Mouse (Mus musculus): ENCODE data around the gene Chtf18. TPM values are rescaled to one million over a fixed set of nuclear protein-coding genes. Genes with fewer than 3 reads are reported as not detected.

Chtf18 gene
- total RNA-seq (2021) (1 to 10 TPM; 1.3 to 1.6 TPM), polyA plus RNA-seq (2012; rRNA removed) (0.85 and 1.7 TPM in 2 replicates)
- long read RNA-seq, partial matches to known transcripts, result 1 of 4 reads
- long read RNA-seq, other reads (novel, unspliced or antisense), result 2 of 4 reads

DNA sequence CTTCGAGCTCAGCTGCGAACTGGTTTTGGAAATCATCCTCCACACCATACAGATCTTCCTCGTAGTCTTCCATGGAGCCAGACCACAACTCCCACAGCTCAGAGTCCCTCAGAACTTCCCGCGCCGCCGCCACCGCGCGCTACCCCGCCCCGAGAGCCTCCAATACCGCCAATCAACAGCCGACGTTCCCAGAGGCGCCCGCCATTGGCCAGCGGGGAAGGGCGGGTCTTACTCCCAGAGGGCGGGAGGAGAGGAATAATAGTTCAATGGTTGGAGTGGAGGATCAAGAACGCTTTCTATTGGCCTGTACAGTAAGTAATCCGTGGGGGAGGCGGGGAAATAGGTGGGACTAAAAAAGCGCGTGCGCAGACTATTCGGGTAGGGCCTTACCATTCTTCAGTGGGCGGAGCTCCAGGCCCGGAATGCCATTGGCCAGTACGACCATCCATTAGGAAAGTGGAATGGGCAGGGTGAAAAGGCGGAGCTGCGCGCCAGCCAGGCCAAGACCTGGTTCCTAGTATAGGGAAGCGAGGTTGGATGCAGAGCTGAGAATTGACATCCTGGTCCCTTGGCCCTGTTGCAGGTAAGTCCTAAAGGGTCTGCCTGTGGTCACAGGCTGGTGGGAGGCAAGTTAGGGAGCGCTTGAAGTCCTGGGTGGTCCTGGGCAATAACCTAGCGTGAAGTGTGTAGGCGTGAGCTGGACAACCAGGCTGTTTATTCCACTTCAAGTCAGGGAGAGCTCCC lies at the start of gene Chtf18, which contains the start of gene Rpusd1:
TSS of gene Chtf18 (minus strand) at position 155 of the 744 bp plus-strand sequence.
TSS of gene Rpusd1 (plus strand) at position 406 of the 744 bp plus-strand sequence.
- Histone ChIP-seq H3K4me3 (peak within 1 kb of the TSS; percentile 67), H3K4me1 (ENCODE audit: control insufficient read depth, insufficient read depth, low read length) (peaks cover 4% of the 10 kb centered on the region), H3K27me3 (ENCODE audit: control insufficient read depth, insufficient read depth, low read length) (no peaks in the 10 kb centered on the region), H3K79me2 (replicated peaks; ENCODE audit: control insufficient read depth, insufficient read depth, low read length) (no peaks in the 10 kb centered on the region), H3K27ac (peak within 1 kb of the TSS; percentile 72), H3K9ac (ENCODE audit: low read depth, low read length) (peak within 1 kb of the TSS; percentile 88), H3K36me3 (ENCODE audit: control insufficient read depth, insufficient read depth, low read length) (no peaks in the 10 kb centered on the region)
- peak; percentile 93 for TF ChIP-seq POLR2A (IDR thresholded peaks at IDR 0.05; ENCODE audit: insufficient read depth, low read depth, low read length)
- TF ChIP-seq EP300 (IDR thresholded peaks at IDR 0.05; ENCODE audit: insufficient read depth, low read depth, low read length), result 0 out of 2 replicates have a peak, but pooled peaks have one; percentile 6
- TF ChIP-seq CTCF (IDR thresholded peaks at IDR 0.05), result no peak
- intact Hi-C loops (cut with DNase I), result no loop called here
- WGBS, result under 1% methylated on average over 37 of the region's 37 CpGs
- DNase-seq, result peak; percentile 98 to 99

DNA sequence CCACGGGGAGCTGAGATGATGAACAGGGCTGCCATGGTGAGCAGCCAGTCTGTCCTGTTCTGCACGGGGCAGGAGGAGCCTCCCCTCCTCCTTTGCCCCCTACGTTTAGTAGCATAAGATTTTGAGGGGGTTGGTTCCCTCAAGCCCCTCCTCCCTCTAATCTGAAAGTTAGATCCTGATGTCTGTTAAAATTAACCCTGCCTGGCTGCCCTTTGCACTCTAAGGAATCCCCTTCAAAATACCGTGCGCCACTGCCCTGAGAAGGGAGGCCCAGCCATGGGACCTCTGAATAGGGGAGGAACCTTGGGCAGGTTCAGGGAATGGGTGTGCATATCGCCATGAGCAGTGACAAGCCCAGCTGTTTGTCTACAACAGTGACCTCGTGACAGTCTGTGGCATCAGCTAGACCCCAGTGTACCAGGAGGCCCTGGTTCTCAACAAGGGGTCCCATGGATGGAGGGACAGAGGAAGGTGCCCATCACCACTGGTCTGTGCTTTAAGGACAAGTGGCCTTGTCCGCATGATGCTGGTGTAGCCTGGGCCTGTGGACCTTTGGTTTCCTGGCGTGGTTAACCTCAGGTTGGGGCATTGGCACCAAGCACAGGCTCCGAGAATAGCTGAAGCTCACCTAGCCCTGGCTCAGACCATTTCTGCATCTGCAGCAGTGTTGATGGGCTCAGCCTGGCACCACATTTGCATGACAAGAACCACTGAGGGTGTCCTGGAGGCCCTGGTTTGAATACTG lies 48.3 kb upstream of the Chtf18 start:
- TF ChIP-seq EP300 (IDR thresholded peaks at IDR 0.05; ENCODE audit: insufficient read depth, low read depth, low read length), result no peak
- no peak for TF ChIP-seq POLR2A (IDR thresholded peaks at IDR 0.05; ENCODE audit: insufficient read depth, low read depth, low read length)
- TF ChIP-seq CTCF (IDR thresholded peaks at IDR 0.05), result no peak
- no peak overlapping the region for H3K27ac ChIP-seq
- no peaks in the 10 kb centered on the region for H3K36me3 ChIP-seq (ENCODE audit: control insufficient read depth, insufficient read depth, low read length)
- no peaks in the 10 kb centered on the region for H3K79me2 ChIP-seq (replicated peaks; ENCODE audit: control insufficient read depth, insufficient read depth, low read length)
- intact Hi-C loops (cut with DNase I), result loop anchor here (10.0 kb wide), 1 partner anchor 1429 kb away; the partner anchor contains the start of gene Lemd2
- H3K9ac ChIP-seq (ENCODE audit: low read depth, low read length), result no peak overlapping the region
- no peak for DNase-seq
- no peaks in the 10 kb centered on the region for H3K27me3 ChIP-seq (ENCODE audit: control insufficient read depth, insufficient read depth, low read length)
- no peak overlapping the region for H3K4me3 ChIP-seq
- WGBS, result 83% methylated on average over 10 of the region's 10 CpGs
- H3K4me1 ChIP-seq (ENCODE audit: control insufficient read depth, insufficient read depth, low read length), result peaks cover 6% of the 10 kb centered on the region

- under 1% methylated on average over 37 of the region's 37 CpGs for WGBS
- no peaks in the 10 kb centered on the region for H3K79me2 ChIP-seq (replicated peaks; ENCODE audit: control insufficient read depth, insufficient read depth, low read length)
- no peaks in the 10 kb centered on the region for H3K27me3 ChIP-seq (ENCODE audit: control insufficient read depth, insufficient read depth, low read length)
- peak; percentile 100; the same call in 1 of the 2 replicates for TF ChIP-seq CTCF (IDR thresholded peaks at IDR 0.05)
- peak; percentile 98 for TF ChIP-seq EP300 (IDR thresholded peaks at IDR 0.05; ENCODE audit: insufficient read depth, low read depth, low read length)
- peak; percentile 86 for TF ChIP-seq POLR2A (IDR thresholded peaks at IDR 0.05; ENCODE audit: insufficient read depth, low read depth, low read length)
- H3K27ac ChIP-seq, result peak within 1 kb of the TSS; percentile 94
- H3K4me3 ChIP-seq, result peak within 1 kb of the TSS; percentile 81
- DNase-seq, result peak; percentile 95 to 98
- H3K36me3 ChIP-seq (ENCODE audit: control insufficient read depth, insufficient read depth, low read length), result no peaks in the 10 kb centered on the region
- H3K4me1 ChIP-seq (ENCODE audit: control insufficient read depth, insufficient read depth, low read length), result peaks cover 6% of the 10 kb centered on the region
- H3K9ac ChIP-seq (ENCODE audit: low read depth, low read length), result peak within 1 kb of the TSS; percentile 92
- intact Hi-C loops (cut with DNase I), result loop anchor here (1.0 to 10.0 kb wide), 3 partner anchors 24 to 1431 kb away; partner anchors contain the start of genes Lemd2 and Metrn
Measured at GRCm38 (mm10) chr17:25773549-25774120, 46.4 kb upstream of the Chtf18 start, which contains the start of gene Narfl. Gene Narfl (plus strand): TSS chr17:25773776.

GRCm38 (mm10) chr17:25769331-25769730 lies 42.1 kb upstream of the Chtf18 start:
- WGBS, result 48% methylated on average over 9 of the region's 9 CpGs

DNA sequence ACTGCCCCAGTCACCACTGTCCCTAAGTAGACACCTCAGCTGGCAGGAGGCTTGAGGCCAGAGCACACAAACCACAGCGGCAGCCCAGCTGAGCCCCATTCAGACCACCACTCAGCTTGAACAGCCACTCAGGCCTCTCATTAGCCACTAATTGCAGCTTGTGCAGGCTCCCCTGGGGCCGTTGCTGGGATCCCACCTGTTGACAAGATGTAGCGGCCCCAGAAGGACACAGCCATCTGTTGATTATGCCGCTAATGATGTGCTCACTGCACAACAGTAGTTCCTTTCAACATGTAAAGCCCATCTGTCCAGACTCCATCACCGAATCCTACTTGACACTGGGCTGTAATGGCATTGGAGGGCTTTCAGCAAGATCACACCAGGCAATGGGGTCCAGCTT lies 38.7 kb upstream of the Chtf18 start:
- Histone ChIP-seq H3K4me1 (ENCODE audit: control insufficient read depth, insufficient read depth, low read length) (no peaks in the 10 kb centered on the region), H3K36me3 (ENCODE audit: control insufficient read depth, insufficient read depth, low read length) (no peaks in the 10 kb centered on the region), H3K27ac (no peak overlapping the region), H3K9ac (ENCODE audit: low read depth, low read length) (no peak overlapping the region), H3K4me3 (no peak overlapping the region), H3K79me2 (replicated peaks; ENCODE audit: control insufficient read depth, insufficient read depth, low read length) (no peaks in the 10 kb centered on the region), H3K27me3 (ENCODE audit: control insufficient read depth, insufficient read depth, low read length) (no peaks in the 10 kb centered on the region)
- intact Hi-C loops (cut with DNase I), result no loop called here
- no peak for DNase-seq
- no peak for TF ChIP-seq CTCF (IDR thresholded peaks at IDR 0.05)
- TF ChIP-seq EP300 (IDR thresholded peaks at IDR 0.05; ENCODE audit: insufficient read depth, low read depth, low read length), result no peak
- no peak for TF ChIP-seq POLR2A (IDR thresholded peaks at IDR 0.05; ENCODE audit: insufficient read depth, low read depth, low read length)
- WGBS, result 64% methylated on average over 5 of the region's 5 CpGs

More at GRCm38 (mm10) chr17:25769331-25769730, 42.1 kb upstream of the Chtf18 start:
- no peak for TF ChIP-seq EP300 (IDR thresholded peaks at IDR 0.05; ENCODE audit: insufficient read depth, low read depth, low read length)
- TF ChIP-seq CTCF (IDR thresholded peaks at IDR 0.05), result no peak
- intact Hi-C loops (cut with DNase I), result no loop called here
- Histone ChIP-seq H3K36me3 (ENCODE audit: control insufficient read depth, insufficient read depth, low read length) (no peaks in the 10 kb centered on the region), H3K9ac (ENCODE audit: low read depth, low read length) (no peak overlapping the region), H3K4me1 (ENCODE audit: control insufficient read depth, insufficient read depth, low read length) (peaks cover 3% of the 10 kb centered on the region), H3K27ac (no peak overlapping the region), H3K79me2 (replicated peaks; ENCODE audit: control insufficient read depth, insufficient read depth, low read length) (no peaks in the 10 kb centered on the region), H3K4me3 (no peak overlapping the region), H3K27me3 (ENCODE audit: control insufficient read depth, insufficient read depth, low read length) (no peaks in the 10 kb centered on the region)
- no peak for DNase-seq

All from heart, adult 2 months (tissue).